Mouse (Mus musculus): ENCODE results near the gene Zswim3.

DNA sequence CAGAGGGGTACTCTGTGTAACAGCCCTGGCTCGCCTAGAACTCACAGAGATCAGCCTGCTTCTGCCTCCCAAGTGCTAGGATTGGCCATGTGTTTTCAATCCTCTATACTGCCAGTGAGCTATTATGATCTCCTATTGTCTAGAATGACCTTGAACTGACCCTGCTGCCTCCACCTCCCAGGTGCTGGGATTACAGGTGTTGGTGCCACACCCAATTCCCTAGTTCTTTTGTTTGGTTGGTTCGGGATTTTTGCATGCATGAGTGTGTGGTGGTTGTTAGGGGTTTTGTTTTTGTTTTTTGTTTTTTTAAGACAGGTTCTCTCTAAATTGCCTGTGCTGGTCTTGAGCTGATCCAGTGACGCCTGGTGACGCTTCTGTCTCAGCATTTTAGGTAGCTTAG, 19.1 kb downstream of the Zswim3 start:
- TF ChIP-seq CTCF (IDR thresholded peaks at IDR 0.05; ENCODE audit: borderline replicate concordance, extremely low read depth, insufficient read depth, insufficient read length) (no peak), POLR2A (IDR thresholded peaks at IDR 0.05; ENCODE audit: borderline replicate concordance, extremely low read depth, insufficient read depth, insufficient read length, poor library complexity, severe bottlenecking) (no peak)

Measured in brain, embryonic 14.5 days (tissue).